Mouse (Mus musculus) splenic B cell, adult 2 months (primary cell): ENCODE results near the gene Actbl2.

Experiments used
- DNase-seq: peaks from one replicate; pipeline ENCODE4 v3.0.0-alpha.2; 2011; ENCODE audit warnings: low read depth, low spot score
- H3K27me3 ChIP-seq: 2 replicates; pipeline ENCODE4 v1.6.1; 2012; ENCODE audit warnings: mild to moderate bottlenecking, low read length, moderate library complexity, mixed read lengths; ENCODE audit not compliant: control insufficient read depth, poor library complexity, insufficient read depth, severe bottlenecking
- H3K36me3 ChIP-seq: 2 replicates; pipeline ENCODE4 v1.6.1; 2012; ENCODE audit warnings: mild to moderate bottlenecking, low read length, moderate library complexity, mixed read lengths; ENCODE audit not compliant: control insufficient read depth, poor library complexity, insufficient read depth, severe bottlenecking

Actbl2 gene

DNA sequence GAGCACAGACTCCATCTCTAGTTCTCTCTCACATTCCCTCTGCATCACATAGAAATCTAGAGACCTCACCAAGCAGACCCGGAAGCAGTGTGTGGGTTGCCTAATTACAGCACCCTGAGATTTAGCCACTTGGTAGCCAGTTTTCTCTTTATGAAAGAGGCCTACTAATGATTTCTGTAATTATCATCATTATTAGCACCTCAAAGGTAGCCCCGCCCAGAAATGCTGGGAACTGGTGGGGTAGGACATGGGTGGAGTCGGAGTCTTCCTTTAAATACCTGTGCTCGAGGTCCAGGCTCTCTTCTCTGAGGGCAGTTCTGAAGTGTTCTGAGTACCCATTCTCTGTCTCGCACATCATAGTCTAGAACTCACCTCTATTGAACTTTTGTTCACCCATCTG is at the start of gene Actbl2:
Actbl2 (plus strand) TSS at position 301 of the 400 bp plus-strand sequence.
- no peak for DNase-seq
- no peaks in the 10 kb centered on the region for H3K27me3 ChIP-seq
- no peaks in the 10 kb centered on the region for H3K36me3 ChIP-seq

GRCm38 (mm10) chr13:111210649-111211378 is 44.0 kb upstream of the Actbl2 start:
- no peaks in the 10 kb centered on the region for H3K36me3 ChIP-seq
- no peak for DNase-seq
- H3K27me3 ChIP-seq: no peaks in the 10 kb centered on the region

GRCm38 (mm10) chr13:111228768-111229167 is 26.0 kb upstream of the Actbl2 start:
- no peak for DNase-seq
- Histone ChIP-seq H3K36me3 (no peaks in the 10 kb centered on the region), H3K27me3 (no peaks in the 10 kb centered on the region)

- Histone ChIP-seq H3K27me3 (no peaks in the 10 kb centered on the region), H3K36me3 (no peaks in the 10 kb centered on the region)
- no peak for DNase-seq
Observed at GRCm38 (mm10) chr13:111229541-111229940, 25.3 kb upstream of the Actbl2 start.

GRCm38 (mm10) chr13:111232416-111232815 is 22.4 kb upstream of the Actbl2 start:
- no peaks in the 10 kb centered on the region for H3K36me3 ChIP-seq
- no peak for DNase-seq
- no peaks in the 10 kb centered on the region for H3K27me3 ChIP-seq

- H3K36me3 ChIP-seq: no peaks in the 10 kb centered on the region
- DNase-seq: no peak
- H3K27me3 ChIP-seq: no peaks in the 10 kb centered on the region
Observed at GRCm38 (mm10) chr13:111233356-111233755, 21.5 kb upstream of the Actbl2 start.

- no peaks in the 10 kb centered on the region for H3K36me3 ChIP-seq
- DNase-seq: no peak
- no peaks in the 10 kb centered on the region for H3K27me3 ChIP-seq
Observed at GRCm38 (mm10) chr13:111234573-111234972, 20.2 kb upstream of the Actbl2 start.

- no peak for DNase-seq
- Histone ChIP-seq H3K36me3 (no peaks in the 10 kb centered on the region), H3K27me3 (no peaks in the 10 kb centered on the region)
Observed at GRCm38 (mm10) chr13:111235719-111236166, 19.1 kb upstream of the Actbl2 start.

DNA sequence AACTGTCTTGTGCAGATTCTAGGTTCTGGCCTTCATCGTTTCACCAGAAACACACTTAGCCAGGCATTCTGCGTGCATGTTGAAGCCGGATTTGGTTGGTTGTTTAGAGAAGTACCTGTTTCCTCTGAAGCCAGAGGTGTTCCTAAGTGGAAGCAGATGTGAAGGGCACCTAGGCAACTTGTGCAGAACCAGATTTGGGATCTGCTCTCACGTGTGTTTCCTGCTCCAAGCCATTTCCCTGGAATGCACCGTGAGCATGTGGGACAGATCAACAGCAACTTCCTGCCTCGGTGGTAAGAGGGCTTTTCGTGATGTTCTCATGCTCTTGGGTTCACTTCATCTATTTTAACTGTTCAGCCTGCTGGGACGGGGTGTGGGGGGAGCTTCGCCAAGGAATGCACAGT is 18.4 kb upstream of the Actbl2 start:
- DNase-seq: no peak
- no peaks in the 10 kb centered on the region for H3K27me3 ChIP-seq
- H3K36me3 ChIP-seq: no peaks in the 10 kb centered on the region

DNA sequence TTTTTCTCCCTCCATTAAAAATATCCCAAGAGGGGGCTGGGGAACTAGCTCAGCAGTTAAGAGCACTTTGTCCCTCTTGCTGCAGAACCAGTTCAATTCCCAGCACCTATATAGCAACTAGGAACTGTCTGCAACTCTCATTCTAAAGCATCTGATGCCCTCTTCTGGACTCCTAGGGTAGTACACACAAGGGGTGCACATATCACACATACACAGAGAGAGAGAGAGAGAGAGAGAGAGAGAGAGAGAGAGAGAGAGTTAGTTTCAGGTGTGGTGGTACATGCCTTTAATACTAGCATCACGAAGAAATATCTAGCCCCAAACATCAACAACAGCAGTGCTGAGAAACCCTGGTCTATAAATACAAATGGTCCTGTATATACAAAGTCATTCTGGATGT is 17.5 kb upstream of the Actbl2 start:
- peak; percentile 6 for DNase-seq
- no peaks in the 10 kb centered on the region for H3K36me3 ChIP-seq
- H3K27me3 ChIP-seq: no peaks in the 10 kb centered on the region

DNA sequence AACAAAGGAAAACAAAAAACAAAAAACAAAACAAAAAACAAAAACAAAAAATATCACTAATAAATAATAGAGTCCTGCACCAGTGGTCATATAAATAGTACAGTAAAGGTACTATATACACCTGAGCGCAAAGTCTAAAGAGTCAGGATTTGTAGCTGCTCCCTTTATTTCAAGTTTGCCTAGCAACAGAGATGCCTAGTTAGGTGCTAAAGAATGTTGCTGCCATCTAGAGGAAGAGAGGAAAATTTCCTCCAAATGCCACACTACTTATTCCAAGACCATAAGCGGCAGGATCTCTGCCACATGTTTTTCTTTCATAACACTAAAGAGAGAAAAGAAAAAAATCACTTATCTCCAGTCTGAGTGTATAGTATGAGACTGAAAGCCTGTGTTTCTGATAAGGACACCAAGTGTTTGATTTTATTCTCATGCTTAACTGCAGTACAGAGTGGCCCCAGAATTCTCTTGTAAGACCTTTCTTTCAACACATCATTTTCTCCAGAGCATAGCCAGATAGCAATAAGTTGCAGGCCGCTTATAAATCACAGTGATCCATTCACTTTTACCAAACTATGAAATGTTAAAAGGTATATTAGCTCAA is 16.8 kb upstream of the Actbl2 start:
- H3K27me3 ChIP-seq: no peaks in the 10 kb centered on the region
- no peaks in the 10 kb centered on the region for H3K36me3 ChIP-seq
- DNase-seq: peak; percentile 52

DNA sequence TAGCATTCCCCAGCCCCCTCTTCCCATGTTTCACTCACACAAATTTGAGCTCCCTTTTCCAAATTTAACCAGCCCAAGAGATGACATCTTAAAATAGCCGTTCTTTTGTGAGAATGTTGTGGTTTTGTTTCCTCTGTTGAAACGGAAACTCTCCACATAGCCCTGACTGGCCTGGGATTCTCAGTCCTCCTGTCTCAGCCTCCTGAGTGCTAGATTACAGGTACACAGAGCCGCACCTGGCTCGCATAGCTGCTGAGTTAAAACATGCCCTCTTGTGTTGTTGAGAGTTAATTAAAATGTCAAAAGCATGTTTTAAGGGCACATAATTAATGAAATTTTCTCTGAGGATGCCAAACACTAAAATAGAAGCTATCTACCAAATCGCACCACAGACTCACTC is 3.7 kb upstream of the Actbl2 start:
- no peaks in the 10 kb centered on the region for H3K27me3 ChIP-seq
- DNase-seq: no peak
- no peaks in the 10 kb centered on the region for H3K36me3 ChIP-seq

GRCm38 (mm10) chr13:111251795-111252194 is 3.0 kb upstream of the Actbl2 start:
- H3K36me3 ChIP-seq: no peaks in the 10 kb centered on the region
- DNase-seq: no peak
- H3K27me3 ChIP-seq: no peaks in the 10 kb centered on the region

DNA sequence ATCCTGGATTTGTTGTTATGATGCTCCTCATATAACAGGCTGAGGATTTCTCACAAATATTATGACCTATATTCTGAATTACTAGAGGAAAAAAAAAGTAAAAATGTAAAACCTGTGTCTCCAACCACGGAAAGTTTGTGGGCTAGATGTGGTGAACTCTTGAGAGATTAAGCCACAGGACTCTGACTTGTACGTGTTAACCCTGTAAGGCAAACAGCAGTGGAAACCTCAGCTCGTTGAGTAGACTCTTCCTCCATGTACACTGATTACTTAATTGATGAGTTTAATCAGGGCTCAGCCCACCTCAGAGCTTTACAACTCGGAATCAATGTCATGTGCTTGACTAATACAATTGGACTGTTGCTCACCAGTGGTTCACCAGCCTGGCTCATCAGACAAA is 3.2 kb downstream of the Actbl2 start:
- no peak for DNase-seq
- Histone ChIP-seq H3K27me3 (no peaks in the 10 kb centered on the region), H3K36me3 (no peaks in the 10 kb centered on the region)

DNA sequence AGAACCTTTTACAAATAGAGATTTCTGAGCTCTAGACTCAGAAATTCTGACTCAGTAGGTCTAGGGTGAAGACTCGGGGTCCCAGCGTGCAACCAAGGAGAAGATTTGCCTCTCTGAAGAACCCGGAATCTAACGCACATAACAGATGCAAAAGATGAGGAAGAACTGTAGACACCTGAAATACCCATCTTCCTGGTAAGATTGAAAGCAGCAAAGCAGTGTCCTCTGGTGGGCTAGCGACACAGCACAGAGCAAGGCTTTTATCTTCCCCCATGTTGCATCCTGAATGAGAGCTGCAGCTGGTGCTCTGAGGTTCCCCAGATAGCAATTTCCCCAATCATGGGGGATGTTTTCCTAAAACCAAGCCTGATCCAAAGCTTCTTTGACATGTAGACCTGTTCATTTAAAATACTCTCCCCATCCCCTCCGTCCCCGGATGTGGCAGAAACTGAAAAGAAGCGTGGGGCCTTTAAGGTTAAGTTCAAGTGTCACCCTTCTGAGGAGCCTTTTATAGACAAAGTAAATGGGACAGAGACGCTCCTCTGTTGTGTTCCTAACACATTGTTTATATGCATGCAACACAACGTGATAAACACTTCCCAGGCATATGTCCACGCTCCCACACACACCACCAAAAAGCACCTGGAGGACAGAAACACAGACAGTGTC is 3.7 kb downstream of the Actbl2 start:
- H3K36me3 ChIP-seq: no peaks in the 10 kb centered on the region
- H3K27me3 ChIP-seq: no peaks in the 10 kb centered on the region
- DNase-seq: no peak
